Mouse (Mus musculus) stomach, postnatal 0 days (tissue): ENCODE results near the gene Gdpd3.
"Not testable (repeated sequence)": the region's sequence is repeated elsewhere in the genome, so short reads cannot be mapped to it uniquely, and the experiment has no call there.

ENCODE experiments used
- CTCF ChIP-seq: IDR thresholded peaks from 2 replicates; pipeline ENCODE4 v1.5.1; 2016; ENCODE audit warnings: antibody characterized with exemption, low read depth, mild to moderate bottlenecking, moderate library complexity
- EP300 ChIP-seq: optimal IDR thresholded peaks from 2 replicates; pipeline ENCODE3; 2016; ENCODE audit warnings: antibody characterized with exemption

- not testable (repeated sequence) for TF ChIP-seq CTCF, EP300
Measured at GRCm38 (mm10) chr7:126730256-126730789, 35.8 kb upstream of the Gdpd3 start.
